In genomic region chr7:34597986-34598385, GRCm38 (mm10) we compare ENCODE assay signal across 19 mouse cellular contexts. TPM values are rescaled to one million over a fixed set of nuclear protein-coding genes. Genes with fewer than 3 reads are reported as not detected.
DNase-seq lines count a peak whose midpoint lies in the region; ATAC-seq lines count a peak whose summit lies in the region.
"Had no signal": no experiment of that assay in that cellular context is flagged by ENCODE, and none has a peak within 500 bp of the region (broad histone marks: within the 10 kb centered on the region; RNA-seq: fewer than 3 reads in every experiment).

No protein-coding gene starts in this region.

- no peak for DNase-seq in forebrain, embryonic 10.5 days (ENCODE audit: extremely low spot score, low spot score)
- peak; percentile 88 for DNase-seq in R1 (ENCODE audit: low read depth, low spot score)
- no peak for DNase-seq in cerebellum, adult 9-10 months
- no peak for DNase-seq in urinary bladder, adult 2 months (ENCODE audit: low spot score)
- DNase-seq: adrenal gland, postnatal 10 days; B cell, adult 2 months; cerebellum, adult 11-12 months; cerebellum, adult 9-11 months; cerebellum, postnatal 36 days; gastrocnemius, postnatal 10 days; heart, postnatal 36 days had no signal

- 89% methylated on average over 9 of the region's 9 CpGs for WGBS in forebrain, embryonic 10.5 days
- 92% methylated on average over 9 of the region's 9 CpGs for WGBS in forebrain, embryonic 15.5 days
- WGBS in embryonic facial prominence, embryonic 13.5 days = 90% methylated on average over 9 of the region's 9 CpGs
- WGBS in limb, embryonic 13.5 days = 90% methylated on average over 9 of the region's 9 CpGs

- no peaks in the 10 kb centered on the region for H3K36me3 ChIP-seq in forebrain, embryonic 10.5 days (replicated peaks)
- no peaks in the 10 kb centered on the region for H3K36me3 ChIP-seq in forebrain, embryonic 15.5 days
- no peaks in the 10 kb centered on the region for H3K36me3 ChIP-seq in embryonic facial prominence, embryonic 13.5 days
- H3K36me3 ChIP-seq in limb, embryonic 13.5 days = no peaks in the 10 kb centered on the region
- H3K36me3 ChIP-seq: heart, embryonic 13.5 days; hindbrain, embryonic 15.5 days had no signal

- H3K27ac ChIP-seq in forebrain, embryonic 10.5 days = peak overlapping the region; percentile 86
- no peak overlapping the region for H3K27ac ChIP-seq in forebrain, embryonic 15.5 days (replicated peaks)
- peak overlapping the region; percentile 66; the same call in 1 of the 2 replicates for H3K27ac ChIP-seq in embryonic facial prominence, embryonic 13.5 days
- H3K27ac ChIP-seq in limb, embryonic 13.5 days = 0 out of 2 replicates have a peak overlapping the region, but pooled peaks have one; percentile 39
- H3K27ac ChIP-seq: heart, embryonic 13.5 days; hindbrain, embryonic 15.5 days had no signal

- ATAC-seq in forebrain, embryonic 15.5 days (replicated peaks) = no peak
- no peak for ATAC-seq in embryonic facial prominence, embryonic 13.5 days (ENCODE audit: insufficient number of reproducible peaks, insufficient read depth, low FRiP score, low TSS enrichment, low read depth)
- no peak for ATAC-seq in limb, embryonic 13.5 days (ENCODE audit: low FRiP score, low read depth)
- ATAC-seq: CD4-positive, CD25-positive, alpha-beta regulatory T cell, adult 4 months; forebrain, embryonic 16.5 days; intestine, embryonic 16.5 days had no signal

- no peak overlapping the region for H3K9ac ChIP-seq in forebrain, embryonic 15.5 days (replicated peaks)
- H3K9ac ChIP-seq in embryonic facial prominence, embryonic 13.5 days = no peak overlapping the region
- H3K9ac ChIP-seq in limb, embryonic 13.5 days = no peak overlapping the region
- H3K9ac ChIP-seq: heart, embryonic 13.5 days; hindbrain, embryonic 15.5 days had no signal

- H3K4me3 ChIP-seq in forebrain, embryonic 10.5 days = no peak overlapping the region
- no peak overlapping the region for H3K4me3 ChIP-seq in forebrain, embryonic 15.5 days
- no peak overlapping the region for H3K4me3 ChIP-seq in embryonic facial prominence, embryonic 13.5 days
- no peak overlapping the region for H3K4me3 ChIP-seq in limb, embryonic 13.5 days
- H3K4me3 ChIP-seq: heart, embryonic 13.5 days; hindbrain, embryonic 15.5 days had no signal

- H3K4me2 ChIP-seq in forebrain, embryonic 15.5 days (replicated peaks) = no peak overlapping the region
- H3K4me2 ChIP-seq in embryonic facial prominence, embryonic 13.5 days = no peak overlapping the region
- no peak overlapping the region for H3K4me2 ChIP-seq in limb, embryonic 13.5 days (replicated peaks)
- H3K4me2 ChIP-seq: heart, embryonic 13.5 days; hindbrain, embryonic 15.5 days had no signal

- H3K27me3 ChIP-seq in forebrain, embryonic 10.5 days (ENCODE audit: poor library complexity, severe bottlenecking) = no peaks in the 10 kb centered on the region
- H3K27me3 ChIP-seq in forebrain, embryonic 15.5 days = no peaks in the 10 kb centered on the region
- H3K27me3 ChIP-seq in embryonic facial prominence, embryonic 13.5 days = no peaks in the 10 kb centered on the region
- no peaks in the 10 kb centered on the region for H3K27me3 ChIP-seq in limb, embryonic 13.5 days
- H3K27me3 ChIP-seq: heart, embryonic 13.5 days; hindbrain, embryonic 15.5 days had no signal

- H3K4me1 ChIP-seq in forebrain, embryonic 10.5 days = peaks cover 75% of the 10 kb centered on the region
- peaks cover 21% of the 10 kb centered on the region for H3K4me1 ChIP-seq in forebrain, embryonic 15.5 days
- peaks cover 49% of the 10 kb centered on the region for H3K4me1 ChIP-seq in embryonic facial prominence, embryonic 13.5 days
- peaks cover 50% of the 10 kb centered on the region for H3K4me1 ChIP-seq in limb, embryonic 13.5 days

- no peaks in the 10 kb centered on the region for H3K9me3 ChIP-seq in forebrain, embryonic 10.5 days
- H3K9me3 ChIP-seq in forebrain, embryonic 15.5 days = no peaks in the 10 kb centered on the region
- no peaks in the 10 kb centered on the region for H3K9me3 ChIP-seq in embryonic facial prominence, embryonic 13.5 days
- H3K9me3 ChIP-seq in limb, embryonic 13.5 days = no peaks in the 10 kb centered on the region
- H3K9me3 ChIP-seq: heart, embryonic 13.5 days; hindbrain, embryonic 15.5 days had no signal

RNA-seq across cellular contexts. Expression of gene Kctd15, which starts 58.5 kb away (rescaled TPM):
- 57.1 and 61.0 TPM in 2 replicates for polyA plus RNA-seq in forebrain, embryonic 10.5 days (2016; fragmentation: Nextera tagmentation; extraction: Ambion mirVana)
- 27.7 and 29.0 TPM in 2 replicates for polyA plus RNA-seq in forebrain, embryonic 15.5 days (2015; fragmentation: Nextera tagmentation; extraction: Ambion mirVana)
- polyA plus RNA-seq in embryonic facial prominence, embryonic 13.5 days (2015; fragmentation: Nextera tagmentation; extraction: Ambion mirVana) = 52.9 and 59.2 TPM in 2 replicates
- polyA plus RNA-seq in limb, embryonic 13.5 days (2015; fragmentation: Nextera tagmentation; extraction: Ambion mirVana) = 42.8 and 45.7 TPM in 2 replicates
- polyA plus RNA-seq in urinary bladder, adult 2 months (2012; rRNA removed) = 63.9 and 67.8 TPM in 2 replicates
- polyA plus RNA-seq: CD4-positive, CD25-positive, alpha-beta regulatory T cell, adult 4 months had no signal
